Mouse (Mus musculus): Measurements from ENCODE around the gene Gm21988. TPM values are rescaled to one million over a fixed set of nuclear protein-coding genes. Genes with fewer than 3 reads are reported as not detected.
A peak's percentile ranks its signal among the peaks of the same experiment; 100 is the strongest.

Gene Gm21988
- polyA plus RNA-seq, 1 experiment from 2014 or later = 14.6 TPM

- peaks cover 17% of the 10 kb centered on the region for H3K4me1 ChIP-seq (replicated peaks; ENCODE audit: control insufficient read depth, insufficient read depth, low read length)
- no peak overlapping the region for H3K4me2 ChIP-seq (ENCODE audit: low read length)
- no peak overlapping the region for H3K9ac ChIP-seq (replicated peaks; ENCODE audit: low read depth, low read length)
- 70% methylated on average over 11 of the region's 11 CpGs for WGBS
- H3K36me3 ChIP-seq (ENCODE audit: control insufficient read depth, insufficient read depth) = no peaks in the 10 kb centered on the region
- 0 out of 2 replicates have a peak, but pooled peaks cover 2% of the 10 kb centered on the region for H3K27me3 ChIP-seq (replicated peaks; ENCODE audit: control insufficient read depth, insufficient read depth, low read length)
- no peaks in the 10 kb centered on the region for H3K9me3 ChIP-seq (ENCODE audit: control insufficient read depth, low read length)
- H3K4me3 ChIP-seq (replicated peaks; ENCODE audit: low read length) = no peak overlapping the region
- ATAC-seq = no peak
- H3K27ac ChIP-seq (ENCODE audit: low read length) = no peak overlapping the region
These were observed 3.0 kb upstream of the Gm21988 start for GRCm38 (mm10) chr11:70242591-70242990.

- Histone ChIP-seq H3K9me3 (ENCODE audit: control insufficient read depth, low read length) (no peaks in the 10 kb centered on the region), H3K4me3 (replicated peaks; ENCODE audit: low read length) (peak overlapping the region; percentile 58), H3K27me3 (replicated peaks; ENCODE audit: control insufficient read depth, insufficient read depth, low read length) (no peaks in the 10 kb centered on the region), H3K4me2 (ENCODE audit: low read length) (peak overlapping the region; percentile 88), H3K36me3 (ENCODE audit: control insufficient read depth, insufficient read depth) (peaks cover 4% of the 10 kb centered on the region; the same call in 1 of the 2 replicates), H3K9ac (replicated peaks; ENCODE audit: low read depth, low read length) (peak overlapping the region; percentile 70), H3K27ac (ENCODE audit: low read length) (peak overlapping the region; percentile 70), H3K4me1 (replicated peaks; ENCODE audit: control insufficient read depth, insufficient read depth, low read length) (peaks cover 27% of the 10 kb centered on the region)
- WGBS = 10% methylated on average over 23 of the region's 23 CpGs
- ATAC-seq = no peak
These were observed 814 bp downstream of the Gm21988 start for GRCm38 (mm10) chr11:70238591-70239440.

GRCm38 (mm10) chr11:70237457-70238167, 2.0 kb downstream of the Gm21988 start, which contains the start of gene 0610010K14Rik:
0610010K14Rik (minus strand) TSS chr11:70237914.
- no peaks in the 10 kb centered on the region for H3K9me3 ChIP-seq (ENCODE audit: control insufficient read depth, low read length)
- no peaks in the 10 kb centered on the region for H3K27me3 ChIP-seq (replicated peaks; ENCODE audit: control insufficient read depth, insufficient read depth, low read length)
- H3K9ac ChIP-seq (replicated peaks; ENCODE audit: low read depth, low read length) = peak within 1 kb of the TSS; percentile 77
- H3K36me3 ChIP-seq (ENCODE audit: control insufficient read depth, insufficient read depth) = peaks cover 4% of the 10 kb centered on the region; the same call in 1 of the 2 replicates
- under 1% methylated on average over 70 of the region's 70 CpGs for WGBS
- H3K4me1 ChIP-seq (replicated peaks; ENCODE audit: control insufficient read depth, insufficient read depth, low read length) = peaks cover 32% of the 10 kb centered on the region
- ATAC-seq = peak; percentile 95
- peak within 1 kb of the TSS; percentile 88 for H3K4me2 ChIP-seq (ENCODE audit: low read length)
- peak within 1 kb of the TSS; percentile 90 for H3K27ac ChIP-seq (ENCODE audit: low read length)
- peak within 1 kb of the TSS; percentile 58 for H3K4me3 ChIP-seq (replicated peaks; ENCODE audit: low read length)

- Histone ChIP-seq H3K4me2 (ENCODE audit: low read length) (peak overlapping the region; percentile 78), H3K27ac (ENCODE audit: low read length) (peak overlapping the region; percentile 5; the same call in 1 of the 2 replicates), H3K36me3 (ENCODE audit: control insufficient read depth, insufficient read depth) (peaks cover 4% of the 10 kb centered on the region; the same call in 1 of the 2 replicates), H3K9me3 (ENCODE audit: control insufficient read depth, low read length) (no peaks in the 10 kb centered on the region), H3K27me3 (replicated peaks; ENCODE audit: control insufficient read depth, insufficient read depth, low read length) (no peaks in the 10 kb centered on the region), H3K4me3 (replicated peaks; ENCODE audit: low read length) (peak overlapping the region; percentile 58), H3K9ac (replicated peaks; ENCODE audit: low read depth, low read length) (peak overlapping the region; percentile 77), H3K4me1 (replicated peaks; ENCODE audit: control insufficient read depth, insufficient read depth, low read length) (peaks cover 32% of the 10 kb centered on the region)
- no peak for ATAC-seq
- 26% methylated on average over 7 of the region's 7 CpGs for WGBS
These were observed 2.9 kb downstream of the Gm21988 start for GRCm38 (mm10) chr11:70236717-70237116.

GRCm38 (mm10) chr11:70235254-70235900, 4.3 kb downstream of the Gm21988 start:
- Histone ChIP-seq H3K27me3 (replicated peaks; ENCODE audit: control insufficient read depth, insufficient read depth, low read length) (peaks cover 4% of the 10 kb centered on the region), H3K4me3 (replicated peaks; ENCODE audit: low read length) (no peak overlapping the region), H3K4me2 (ENCODE audit: low read length) (no peak overlapping the region), H3K27ac (ENCODE audit: low read length) (no peak overlapping the region), H3K9ac (replicated peaks; ENCODE audit: low read depth, low read length) (no peak overlapping the region), H3K9me3 (ENCODE audit: control insufficient read depth, low read length) (no peaks in the 10 kb centered on the region), H3K36me3 (ENCODE audit: control insufficient read depth, insufficient read depth) (peaks cover 4% of the 10 kb centered on the region; the same call in 1 of the 2 replicates), H3K4me1 (replicated peaks; ENCODE audit: control insufficient read depth, insufficient read depth, low read length) (peaks cover 27% of the 10 kb centered on the region)
- 92% methylated on average over 12 of the region's 12 CpGs for WGBS
- ATAC-seq = no peak

- WGBS = 87% methylated on average over 8 of the region's 8 CpGs
- Histone ChIP-seq H3K36me3 (ENCODE audit: control insufficient read depth, insufficient read depth) (peaks cover 4% of the 10 kb centered on the region; the same call in 1 of the 2 replicates), H3K4me3 (replicated peaks; ENCODE audit: low read length) (no peak overlapping the region), H3K27ac (ENCODE audit: low read length) (no peak overlapping the region), H3K9me3 (ENCODE audit: control insufficient read depth, low read length) (no peaks in the 10 kb centered on the region), H3K4me2 (ENCODE audit: low read length) (no peak overlapping the region), H3K4me1 (replicated peaks; ENCODE audit: control insufficient read depth, insufficient read depth, low read length) (peaks cover 32% of the 10 kb centered on the region), H3K9ac (replicated peaks; ENCODE audit: low read depth, low read length) (no peak overlapping the region), H3K27me3 (replicated peaks; ENCODE audit: control insufficient read depth, insufficient read depth, low read length) (peaks cover 13% of the 10 kb centered on the region)
- ATAC-seq = no peak
These were observed 5.1 kb downstream of the Gm21988 start for GRCm38 (mm10) chr11:70234497-70234896.

GRCm38 (mm10) chr11:70234037-70234436, 5.6 kb downstream of the Gm21988 start:
- ATAC-seq = no peak

GRCm38 (mm10) chr11:70233016-70233415, 6.6 kb downstream of the Gm21988 start:
- Histone ChIP-seq H3K36me3 (ENCODE audit: control insufficient read depth, insufficient read depth) (peaks cover 4% of the 10 kb centered on the region; the same call in 1 of the 2 replicates), H3K27me3 (replicated peaks; ENCODE audit: control insufficient read depth, insufficient read depth, low read length) (peaks cover 24% of the 10 kb centered on the region), H3K9me3 (ENCODE audit: control insufficient read depth, low read length) (no peaks in the 10 kb centered on the region), H3K4me2 (ENCODE audit: low read length) (peak overlapping the region; percentile 54), H3K4me1 (replicated peaks; ENCODE audit: control insufficient read depth, insufficient read depth, low read length) (peaks cover 33% of the 10 kb centered on the region), H3K9ac (replicated peaks; ENCODE audit: low read depth, low read length) (peak overlapping the region; percentile 61), H3K27ac (ENCODE audit: low read length) (no peak overlapping the region), H3K4me3 (replicated peaks; ENCODE audit: low read length) (peak overlapping the region; percentile 46)
- 44% methylated on average over 8 of the region's 8 CpGs for WGBS
- no peak for ATAC-seq

More at GRCm38 (mm10) chr11:70234037-70234436, 5.6 kb downstream of the Gm21988 start:
- Histone ChIP-seq H3K4me3 (replicated peaks; ENCODE audit: low read length) (no peak overlapping the region), H3K9ac (replicated peaks; ENCODE audit: low read depth, low read length) (no peak overlapping the region), H3K27ac (ENCODE audit: low read length) (no peak overlapping the region), H3K27me3 (replicated peaks; ENCODE audit: control insufficient read depth, insufficient read depth, low read length) (peaks cover 17% of the 10 kb centered on the region), H3K4me1 (replicated peaks; ENCODE audit: control insufficient read depth, insufficient read depth, low read length) (peaks cover 36% of the 10 kb centered on the region), H3K36me3 (ENCODE audit: control insufficient read depth, insufficient read depth) (peaks cover 4% of the 10 kb centered on the region; the same call in 1 of the 2 replicates), H3K4me2 (ENCODE audit: low read length) (no peak overlapping the region), H3K9me3 (ENCODE audit: control insufficient read depth, low read length) (no peaks in the 10 kb centered on the region)
- 67% methylated on average over 5 of the region's 5 CpGs for WGBS
